Mouse (Mus musculus) heart, adult 2 months (tissue): ENCODE measurements around the gene Acrv1. TPM values are rescaled to one million over a fixed set of nuclear protein-coding genes. Genes with fewer than 3 reads are reported as not detected.
"Not testable (repeated sequence)": the region's sequence is repeated elsewhere in the genome, so short reads cannot be mapped to it uniquely, and the experiment has no call there.

Source experiments
- DNase-seq, 2 experiments: peaks; one replicate each; pipeline ENCODE4 v3.0.0; 2021
- H3K27ac ChIP-seq: fragments of 200-600 bp; 2 replicates; pipeline ENCODE4 v1.8.1; 2022
- H3K27me3 ChIP-seq: fragments of 200-500 bp; 2 replicates; pipeline ENCODE4 v1.6.1; 2012; ENCODE audit warnings: mild to moderate bottlenecking, low read length, inconsistent platforms, mixed read lengths; ENCODE audit not compliant: control insufficient read depth, insufficient read depth
- H3K36me3 ChIP-seq: fragments of 200-500 bp; 2 replicates; pipeline ENCODE4 v1.6.1; 2012; ENCODE audit warnings: low read length, inconsistent platforms; ENCODE audit not compliant: control insufficient read depth, insufficient read depth
- H3K4me1 ChIP-seq: fragments of 200-500 bp; 2 replicates; pipeline ENCODE4 v1.6.1; 2011; ENCODE audit warnings: low read length; ENCODE audit not compliant: control insufficient read depth, insufficient read depth
- H3K4me3 ChIP-seq: fragments of 200-600 bp; 2 replicates; pipeline ENCODE4 v1.8.1; 2022
- H3K79me2 ChIP-seq: fragments of 200-500 bp; replicated peaks from 2 replicates; pipeline ENCODE4 v1.6.1; 2012; ENCODE audit warnings: mild to moderate bottlenecking, inconsistent platforms, low read length, moderate library complexity, mixed read lengths; ENCODE audit not compliant: control insufficient read depth, insufficient read depth
- H3K9ac ChIP-seq: fragments of 200-500 bp; 2 replicates; pipeline ENCODE4 v1.6.1; 2012; ENCODE audit warnings: low read depth, mild to moderate bottlenecking, control low read depth, inconsistent platforms, low read length, mixed read lengths
- CTCF ChIP-seq: fragments of 200-600 bp; IDR thresholded peaks from 2 replicates; pipeline ENCODE4 v1.8.1; 2022; ENCODE audit warnings: antibody characterized with exemption, mild to moderate bottlenecking, moderate library complexity
- EP300 ChIP-seq: fragments of 200-500 bp; IDR thresholded peaks from 2 replicates; pipeline ENCODE4 v1.6.1; 2011; ENCODE audit warnings: low read depth, low read length, control low read depth; ENCODE audit not compliant: insufficient read depth
- POLR2A ChIP-seq: fragments of 200-500 bp; IDR thresholded peaks from 2 replicates; pipeline ENCODE4 v1.6.1; 2011; ENCODE audit warnings: mild to moderate bottlenecking, low read depth, low read length, control low read depth; ENCODE audit not compliant: insufficient read depth
- WGBS: fragments of 180-500 bp; shearing (Covaris S2); methylation state at CpG from one replicate; pipeline ENCODE4 v1.1.7; 2018; 5-methylcytosine and 5-hydroxymethylcytosine counted together
- intact Hi-C: fragments of 180-260 bp; cut with DNase I; formaldehyde crosslinking; loops from one replicate; pipeline ENCODE4 v1.15.1; 2025
- long read RNA-seq: library from polyadenylated mRNA; stranded (forward); transcript quantifications from one replicate; pipeline ENCODE4 v2.0.0, GENCODE M21; 2021
- polyA plus RNA-seq: library from polyadenylated mRNA; depleted of rRNA; stranded (reverse); fragments of >200 nt; gene quantifications from 2 replicates; pipeline ENCODE4 v1.2.3, GENCODE M21; 2012; rRNA removed
- total RNA-seq, 2 experiments: library from RNA; stranded (reverse); gene quantifications; 2 replicates each; pipeline ENCODE4 v1.2.3; 2021

Acrv1 gene
- total RNA-seq = not detected
- polyA plus RNA-seq = 0.16 TPM in 1 of 2 replicates, not detected in the other
- long read RNA-seq = 0 reads

- Histone ChIP-seq H3K4me3 (no peak within 1 kb of the TSS), H3K27me3 (no peaks in the 10 kb centered on the region), H3K9ac (no peak within 1 kb of the TSS), H3K79me2 (no peaks in the 10 kb centered on the region), H3K36me3 (no peaks in the 10 kb centered on the region), H3K27ac (no peak within 1 kb of the TSS), H3K4me1 (no peaks in the 10 kb centered on the region)
- TF ChIP-seq POLR2A (no peak), CTCF (no peak), EP300 (no peak)
- DNase-seq = no peak
- intact Hi-C loops = no loop called here
- WGBS = 54% methylated on average over 1 of the region's 1 CpGs
These were observed at the start of gene Acrv1 for GRCm38 (mm10) chr9:36692920-36693319. TSS of gene Acrv1 (plus strand) at chr9:36693220.

DNA sequence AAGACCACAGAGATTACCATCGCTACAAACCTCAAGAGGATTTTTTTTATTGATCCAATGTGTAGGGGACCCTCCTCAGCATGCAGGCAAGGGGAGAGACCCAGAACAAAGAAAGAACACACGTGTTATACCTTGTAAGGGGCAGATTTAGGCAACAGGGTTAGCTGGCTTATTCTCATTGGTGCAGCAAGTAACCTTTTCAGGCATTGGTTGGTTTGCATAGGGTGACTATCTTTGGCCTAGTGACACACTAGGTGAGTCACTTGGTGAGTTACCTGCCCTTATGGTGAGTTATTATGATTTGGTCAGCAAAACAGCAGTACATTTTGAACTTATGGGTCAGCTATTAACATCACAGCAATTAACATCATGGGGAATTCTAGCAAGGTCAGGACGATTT lies 49.7 kb upstream of the Acrv1 start, which contains the start of gene A630095E13Rik:
TSS of gene A630095E13Rik (minus strand) at position 101 of the 400 bp plus-strand sequence.
- 44% methylated on average over 3 of the region's 3 CpGs for WGBS
- H3K4me1 ChIP-seq, H3K4me3 ChIP-seq, H3K27ac ChIP-seq, DNase-seq, H3K79me2 ChIP-seq, H3K27me3 ChIP-seq, intact Hi-C loops, H3K9ac ChIP-seq, H3K36me3 ChIP-seq: not testable (repeated sequence)

GRCm38 (mm10) chr9:36681424-36681823 lies 11.6 kb upstream of the Acrv1 start:
- H3K79me2 ChIP-seq = no peaks in the 10 kb centered on the region
- no peak for TF ChIP-seq CTCF
- no peak for TF ChIP-seq POLR2A
- no peak for TF ChIP-seq EP300
- no peaks in the 10 kb centered on the region for H3K4me1 ChIP-seq
- no peak overlapping the region for H3K9ac ChIP-seq
- intact Hi-C loops = no loop called here
- no peak for DNase-seq
- no peaks in the 10 kb centered on the region for H3K27me3 ChIP-seq
- no peak overlapping the region for H3K27ac ChIP-seq
- no peaks in the 10 kb centered on the region for H3K36me3 ChIP-seq
- WGBS = 38% methylated on average over 2 of the region's 2 CpGs
- H3K4me3 ChIP-seq = no peak overlapping the region

DNA sequence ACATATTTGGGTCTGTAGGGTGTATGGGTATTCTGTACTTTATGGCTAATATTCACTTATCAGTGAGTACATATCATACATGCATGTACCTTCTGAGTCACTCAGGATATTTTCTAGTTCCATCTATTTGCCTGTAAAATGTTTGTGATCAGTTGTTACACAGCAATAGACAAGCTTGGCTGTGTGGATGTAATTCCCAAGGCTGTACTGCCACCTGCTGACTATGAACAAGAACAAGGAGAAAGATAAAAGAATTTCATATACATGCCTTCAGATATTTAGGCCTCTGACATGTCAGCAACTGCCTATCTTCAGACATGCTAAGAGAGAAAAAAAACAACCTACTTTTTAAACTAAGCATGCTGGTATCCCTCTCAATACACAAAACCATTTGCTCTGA lies 5.7 kb upstream of the Acrv1 start:
- DNase-seq = no peak
- Histone ChIP-seq H3K79me2 (no peaks in the 10 kb centered on the region), H3K4me1 (no peaks in the 10 kb centered on the region), H3K4me3 (no peak overlapping the region), H3K9ac (no peak overlapping the region), H3K27me3 (no peaks in the 10 kb centered on the region), H3K27ac (no peak overlapping the region), H3K36me3 (no peaks in the 10 kb centered on the region)
- intact Hi-C loops = no loop called here
- TF ChIP-seq CTCF = peak; percentile 40
- TF ChIP-seq EP300 = no peak

DNA sequence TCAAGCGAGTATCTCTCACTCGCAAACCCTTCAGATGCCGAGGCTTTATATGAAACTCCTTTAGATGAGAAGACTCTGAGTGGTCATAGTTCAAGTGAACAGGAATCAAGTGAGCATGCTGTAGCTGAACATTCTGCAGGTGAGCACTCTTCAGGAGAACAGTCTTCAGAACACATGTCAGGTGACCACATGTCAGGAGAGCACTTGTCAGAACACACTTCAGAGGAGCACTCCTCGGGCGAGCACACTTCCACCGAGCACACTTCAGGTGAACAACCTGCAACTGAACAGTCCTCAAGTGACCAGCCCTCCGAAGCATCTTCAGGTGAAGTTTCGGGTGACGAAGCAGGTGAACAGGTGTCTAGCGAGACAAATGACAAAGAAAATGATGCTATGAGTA lies 1.3 kb downstream of the Acrv1 start:
- no peak for TF ChIP-seq EP300
- no peak for TF ChIP-seq CTCF
- no peak for TF ChIP-seq POLR2A
- Histone ChIP-seq H3K36me3 (no peaks in the 10 kb centered on the region), H3K27me3 (no peaks in the 10 kb centered on the region), H3K79me2 (no peaks in the 10 kb centered on the region), H3K4me1 (no peaks in the 10 kb centered on the region), H3K4me3 (no peak overlapping the region), H3K27ac (no peak overlapping the region), H3K9ac (no peak overlapping the region)
- no peak for DNase-seq
- intact Hi-C loops = no loop called here
- WGBS = 95% methylated on average over 10 of the region's 10 CpGs

GRCm38 (mm10) chr9:36705923-36706322 lies 12.9 kb downstream of the Acrv1 start:
- no peak for DNase-seq
- Histone ChIP-seq H3K27ac (no peak overlapping the region), H3K36me3 (no peaks in the 10 kb centered on the region), H3K4me3 (no peak overlapping the region), H3K79me2 (no peaks in the 10 kb centered on the region), H3K9ac (no peak overlapping the region), H3K4me1 (no peaks in the 10 kb centered on the region), H3K27me3 (no peaks in the 10 kb centered on the region)
- TF ChIP-seq EP300 (no peak), CTCF (no peak), POLR2A (no peak)
- intact Hi-C loops = no loop called here
- WGBS = 56% methylated on average over 3 of the region's 3 CpGs

GRCm38 (mm10) chr9:36707304-36707703 lies 14.3 kb downstream of the Acrv1 start:
- TF ChIP-seq POLR2A (no peak), EP300 (no peak), CTCF (no peak)
- 89% methylated on average over 6 of the region's 6 CpGs for WGBS
- H3K27me3 ChIP-seq = no peaks in the 10 kb centered on the region
- no peaks in the 10 kb centered on the region for H3K36me3 ChIP-seq
- DNase-seq = no peak
- no peak overlapping the region for H3K4me3 ChIP-seq
- no peaks in the 10 kb centered on the region for H3K79me2 ChIP-seq
- intact Hi-C loops = no loop called here
- H3K9ac ChIP-seq = no peak overlapping the region
- no peaks in the 10 kb centered on the region for H3K4me1 ChIP-seq
- H3K27ac ChIP-seq = no peak overlapping the region
